Mouse (Mus musculus) left cerebral cortex, adult 9 months (tissue): ENCODE data around the gene Med23.

Experiments used
- DNase-seq, 2 experiments: peaks; one replicate each; pipeline ENCODE4 v3.0.0; 2022; ENCODE audit warnings: low spot score in 2 of 2

Med23 gene

GRCm38 (mm10) chr10:24873624-24874023 is 3.8 kb downstream of the Med23 start:
- DNase-seq = no peak

GRCm38 (mm10) chr10:24886008-24886407 is 16.2 kb downstream of the Med23 start:
- no peak for DNase-seq

- no peak for DNase-seq
Measured at GRCm38 (mm10) chr10:24888343-24888742, 18.6 kb downstream of the Med23 start.

- peak in 1 of 2 experiments; percentile 40 for DNase-seq
Measured at GRCm38 (mm10) chr10:24895927-24896326, 26.1 kb downstream of the Med23 start.

GRCm38 (mm10) chr10:24905627-24906026 is 35.8 kb downstream of the Med23 start:
- no peak for DNase-seq

GRCm38 (mm10) chr10:24911199-24911598 is 41.4 kb downstream of the Med23 start:
- DNase-seq = no peak

- no peak for DNase-seq
Measured at GRCm38 (mm10) chr10:24912576-24912975, 42.8 kb downstream of the Med23 start.

- no peak for DNase-seq
Measured at GRCm38 (mm10) chr10:24915486-24915885, 45.7 kb downstream of the Med23 start.

- no peak for DNase-seq
Measured at GRCm38 (mm10) chr10:24922977-24923376, 53.2 kb downstream of the Med23 start.

- DNase-seq = no peak
Measured at GRCm38 (mm10) chr10:24924296-24924695, 54.5 kb downstream of the Med23 start.

- DNase-seq = no peak
Measured at GRCm38 (mm10) chr10:24926380-24926779, 56.6 kb downstream of the Med23 start.

- DNase-seq = no peak
Measured at GRCm38 (mm10) chr10:24926962-24927720, 57.4 kb downstream of the Med23 start, which contains the start of gene Arg1. TSS of gene Arg1 (minus strand) at chr10:24927484.

- no peak for DNase-seq
Measured at GRCm38 (mm10) chr10:24928072-24928471, 58.3 kb downstream of the Med23 start.

- no peak for DNase-seq
Measured at GRCm38 (mm10) chr10:24930143-24930542, 60.4 kb downstream of the Med23 start.

GRCm38 (mm10) chr10:24947871-24948270 is 78.1 kb downstream of the Med23 start:
- no peak for DNase-seq

- no peak for DNase-seq
Measured at GRCm38 (mm10) chr10:24948278-24948677, 78.5 kb downstream of the Med23 start.

GRCm38 (mm10) chr10:24950223-24950622 is 80.4 kb downstream of the Med23 start:
- DNase-seq = no peak

- DNase-seq = no peak
Measured at GRCm38 (mm10) chr10:24951575-24951974, 81.8 kb downstream of the Med23 start.

- no peak for DNase-seq
Measured at GRCm38 (mm10) chr10:24952549-24952948, 82.8 kb downstream of the Med23 start.

GRCm38 (mm10) chr10:24953876-24954275 is 84.1 kb downstream of the Med23 start:
- DNase-seq = no peak

- DNase-seq = no peak
Measured at GRCm38 (mm10) chr10:24958280-24959042, 88.7 kb downstream of the Med23 start.

GRCm38 (mm10) chr10:24959043-24959916 is 89.5 kb downstream of the Med23 start:
- no peak for DNase-seq
